Mouse (Mus musculus): ENCODE results near the gene Rad51. TPM values are rescaled to one million over a fixed set of nuclear protein-coding genes. Genes with fewer than 3 reads are reported as not detected.

Gene Rad51
- polyA plus RNA-seq, 1 experiment: 1.4 TPM

DNA sequence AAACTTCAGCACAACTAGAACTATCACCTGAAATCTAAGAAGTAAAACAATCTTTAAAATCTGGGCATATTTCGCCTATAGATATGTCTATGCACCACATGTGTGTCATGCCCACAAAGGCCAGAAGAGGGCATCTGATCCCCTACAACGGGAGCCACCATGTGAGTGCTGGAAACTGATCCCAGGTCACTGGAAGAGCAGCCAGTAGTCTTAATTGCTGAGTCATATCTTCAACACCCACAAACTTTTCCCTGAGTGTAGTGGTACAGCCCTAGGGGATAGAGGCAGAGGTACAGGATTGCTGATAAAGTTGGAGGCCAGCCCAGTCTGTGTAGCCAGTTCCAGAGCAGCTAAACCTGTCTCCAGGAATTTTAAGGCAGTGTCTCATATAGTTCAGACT lies 32.6 kb downstream of the Rad51 start:
- TF ChIP-seq CTCF (IDR thresholded peaks at IDR 0.05; ENCODE audit: insufficient read depth, low read length) (0 out of 2 replicates have a peak, but pooled peaks have one; percentile 32), POLR2A (IDR thresholded peaks at IDR 0.05; ENCODE audit: borderline replicate concordance, extremely low read depth, low read depth, low read length) (no peak)
- Histone ChIP-seq H3K4me1 (ENCODE audit: control insufficient read depth, insufficient read depth, low read length) (no peaks in the 10 kb centered on the region), H3K4me3 (replicated peaks; ENCODE audit: extremely low read depth, low read depth, low read length) (no peak overlapping the region)
- no peak for DNase-seq
- WGBS: 92% methylated on average over 2 of the region's 2 CpGs

DNA sequence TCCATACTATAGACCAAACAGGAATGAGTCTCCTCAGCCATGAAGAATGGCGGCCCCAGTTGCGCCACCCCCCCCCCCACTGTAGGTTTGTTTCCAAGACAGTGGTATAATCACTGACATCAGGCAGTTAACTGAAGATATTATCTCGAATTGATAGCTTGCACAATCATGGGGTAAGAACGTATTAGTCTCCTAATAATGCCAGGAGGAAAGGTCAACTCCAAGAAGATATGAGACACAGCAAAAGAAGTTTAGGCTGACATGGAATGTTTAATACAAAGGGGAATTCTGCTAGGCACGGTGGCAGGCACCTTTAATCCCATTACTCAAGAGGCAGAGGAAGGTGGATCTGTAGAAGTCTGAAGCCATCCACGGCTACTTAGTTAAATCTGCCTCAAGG lies 33.8 kb downstream of the Rad51 start:
- H3K4me3 ChIP-seq (replicated peaks; ENCODE audit: extremely low read depth, low read depth, low read length): no peak overlapping the region
- no peak for DNase-seq
- no peaks in the 10 kb centered on the region for H3K4me1 ChIP-seq (ENCODE audit: control insufficient read depth, insufficient read depth, low read length)
- 88% methylated on average over 6 of the region's 6 CpGs for WGBS
- no peak for TF ChIP-seq CTCF (IDR thresholded peaks at IDR 0.05; ENCODE audit: insufficient read depth, low read length)
- no peak for TF ChIP-seq POLR2A (IDR thresholded peaks at IDR 0.05; ENCODE audit: borderline replicate concordance, extremely low read depth, low read depth, low read length)

DNA sequence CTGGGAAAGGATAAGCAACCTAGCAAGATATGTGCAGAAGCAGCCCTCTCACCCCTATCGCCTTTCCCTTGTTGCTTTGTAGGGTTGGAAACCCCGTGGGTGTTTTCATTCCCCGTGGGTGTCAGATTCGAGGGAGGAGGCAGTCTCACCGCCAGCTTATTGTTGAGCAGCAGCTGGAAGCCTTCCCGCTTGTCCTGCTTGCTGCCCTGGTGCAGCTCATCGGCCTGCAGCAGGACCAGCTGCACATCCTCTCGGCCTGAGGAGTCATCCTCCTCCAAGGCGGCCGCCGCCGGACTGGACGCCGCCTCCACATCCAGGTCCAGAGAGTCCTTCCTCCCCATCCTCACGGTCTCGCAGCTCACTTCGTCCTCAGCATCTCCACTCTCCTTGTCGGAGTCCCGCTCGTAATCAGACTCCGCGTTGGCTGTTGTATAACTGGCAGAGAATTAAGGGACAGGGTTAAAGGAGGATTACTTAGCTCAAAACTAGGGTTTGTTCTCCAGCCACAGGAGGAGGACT lies 34.6 kb downstream of the Rad51 start:
- no peak for DNase-seq

DNA sequence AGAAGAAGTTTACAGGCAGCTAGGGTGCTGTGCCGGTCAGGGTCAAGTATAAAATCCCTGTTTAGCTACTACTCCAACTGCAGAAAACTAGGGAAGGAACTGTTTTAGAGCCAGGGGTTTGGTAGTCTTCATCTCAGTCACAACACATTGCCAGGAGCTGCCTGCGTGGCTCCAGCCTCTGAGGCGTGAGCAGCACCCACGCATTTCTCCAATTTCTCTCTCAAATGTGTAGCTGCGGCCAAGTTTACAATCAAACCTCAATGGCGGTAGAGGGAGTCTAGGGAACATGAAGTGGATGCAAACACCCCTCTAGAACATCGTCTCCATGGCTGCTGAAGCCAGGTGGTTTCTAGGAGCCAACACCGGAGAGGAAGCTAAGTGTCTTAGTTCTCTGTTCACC lies 35.2 kb downstream of the Rad51 start:
- 87% methylated on average over 8 of the region's 8 CpGs for WGBS
- DNase-seq: no peak
- Histone ChIP-seq H3K4me1 (ENCODE audit: control insufficient read depth, insufficient read depth, low read length) (no peaks in the 10 kb centered on the region), H3K4me3 (replicated peaks; ENCODE audit: extremely low read depth, low read depth, low read length) (no peak overlapping the region)
- TF ChIP-seq POLR2A (IDR thresholded peaks at IDR 0.05; ENCODE audit: borderline replicate concordance, extremely low read depth, low read depth, low read length) (no peak), CTCF (IDR thresholded peaks at IDR 0.05; ENCODE audit: insufficient read depth, low read length) (no peak)

More for the DNA sequence above, 34.6 kb downstream of the Rad51 start:
- WGBS: 81% methylated on average over 22 of the region's 22 CpGs
- Histone ChIP-seq H3K4me1 (ENCODE audit: control insufficient read depth, insufficient read depth, low read length) (no peaks in the 10 kb centered on the region), H3K4me3 (replicated peaks; ENCODE audit: extremely low read depth, low read depth, low read length) (no peak overlapping the region)
- TF ChIP-seq CTCF (IDR thresholded peaks at IDR 0.05; ENCODE audit: insufficient read depth, low read length): no peak
- TF ChIP-seq POLR2A (IDR thresholded peaks at IDR 0.05; ENCODE audit: borderline replicate concordance, extremely low read depth, low read depth, low read length): no peak

DNA sequence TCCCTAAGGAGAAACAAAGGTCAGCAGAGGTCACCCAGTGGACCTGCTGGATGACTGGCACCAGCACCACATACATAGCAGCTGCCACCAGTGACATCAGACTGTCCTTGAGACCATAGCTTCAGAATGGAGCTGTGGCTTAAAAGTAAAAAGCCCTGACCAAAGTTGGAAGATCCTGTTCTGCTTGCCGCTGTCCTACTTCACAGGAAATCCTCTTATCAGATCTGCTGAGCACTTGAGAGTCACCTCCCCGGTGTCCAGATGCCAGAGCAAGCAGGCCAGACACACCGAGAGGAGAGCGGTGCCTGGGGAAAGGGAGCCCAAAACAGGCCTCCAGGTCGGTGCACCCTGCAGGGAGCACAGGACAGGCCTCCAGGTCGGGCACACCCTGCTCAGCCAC lies 39.7 kb downstream of the Rad51 start:
- WGBS: 52% methylated on average over 6 of the region's 6 CpGs
- no peak overlapping the region for H3K4me3 ChIP-seq (replicated peaks; ENCODE audit: extremely low read depth, low read depth, low read length)
- no peak for TF ChIP-seq POLR2A (IDR thresholded peaks at IDR 0.05; ENCODE audit: borderline replicate concordance, extremely low read depth, low read depth, low read length)
- TF ChIP-seq CTCF (IDR thresholded peaks at IDR 0.05; ENCODE audit: insufficient read depth, low read length): no peak

DNA sequence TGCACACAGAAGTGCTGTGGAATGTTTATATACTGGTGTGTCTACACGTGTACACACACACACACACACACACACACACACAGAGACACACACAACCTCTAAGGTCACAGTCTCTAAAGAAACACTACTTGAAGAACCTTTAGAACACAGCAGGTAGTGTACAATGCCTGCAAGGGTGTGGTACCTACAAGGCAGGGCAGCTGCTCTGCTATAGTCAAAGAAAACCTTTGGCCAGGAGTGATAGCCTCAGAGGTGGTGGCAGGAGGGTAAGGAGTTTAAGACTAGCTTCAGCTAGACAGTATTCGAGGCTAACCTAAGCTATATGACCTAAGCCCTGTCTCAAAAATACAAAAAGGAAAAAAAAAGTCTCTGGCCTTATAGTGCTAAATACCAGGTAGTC lies 42.1 kb downstream of the Rad51 start:
- DNase-seq: no peak
- no peak for TF ChIP-seq POLR2A (IDR thresholded peaks at IDR 0.05; ENCODE audit: borderline replicate concordance, extremely low read depth, low read depth, low read length)
- no peak for TF ChIP-seq CTCF (IDR thresholded peaks at IDR 0.05; ENCODE audit: insufficient read depth, low read length)
- WGBS: 68% methylated on average over 2 of the region's 2 CpGs

More for the DNA sequence above, 39.7 kb downstream of the Rad51 start:
- H3K4me1 ChIP-seq (ENCODE audit: control insufficient read depth, insufficient read depth, low read length): peaks cover 5% of the 10 kb centered on the region; the same call in 1 of the 2 replicates
- no peak for DNase-seq

DNA sequence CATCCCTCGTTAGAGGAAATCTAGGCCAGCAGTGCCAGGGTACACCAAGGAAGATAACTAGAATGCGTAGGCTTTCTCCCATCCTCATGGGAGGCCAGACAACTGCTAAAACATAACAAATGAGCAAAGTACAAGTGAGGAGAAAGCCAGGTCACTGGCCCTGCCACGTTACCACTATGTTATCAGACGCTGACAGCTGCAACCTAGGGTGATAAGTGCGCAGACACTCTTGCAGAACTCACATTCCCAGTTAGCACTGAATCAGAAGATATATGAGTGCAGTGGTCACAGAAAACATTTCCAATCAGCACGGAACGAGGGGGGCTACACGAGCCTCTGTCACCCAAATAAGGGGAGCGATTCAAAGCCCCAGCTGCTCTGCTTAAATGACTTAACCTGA lies 42.8 kb downstream of the Rad51 start:
- no peak for DNase-seq
- Histone ChIP-seq H3K4me3 (replicated peaks; ENCODE audit: extremely low read depth, low read depth, low read length) (no peak overlapping the region), H3K4me1 (ENCODE audit: control insufficient read depth, insufficient read depth, low read length) (peaks cover 7% of the 10 kb centered on the region; the same call in 1 of the 2 replicates)
- 72% methylated on average over 9 of the region's 9 CpGs for WGBS
- no peak for TF ChIP-seq POLR2A (IDR thresholded peaks at IDR 0.05; ENCODE audit: borderline replicate concordance, extremely low read depth, low read depth, low read length)
- no peak for TF ChIP-seq CTCF (IDR thresholded peaks at IDR 0.05; ENCODE audit: insufficient read depth, low read length)

More for the DNA sequence above, 42.1 kb downstream of the Rad51 start:
- H3K4me3 ChIP-seq (replicated peaks; ENCODE audit: extremely low read depth, low read depth, low read length): no peak overlapping the region
- peaks cover 7% of the 10 kb centered on the region; the same call in 1 of the 2 replicates for H3K4me1 ChIP-seq (ENCODE audit: control insufficient read depth, insufficient read depth, low read length)

DNA sequence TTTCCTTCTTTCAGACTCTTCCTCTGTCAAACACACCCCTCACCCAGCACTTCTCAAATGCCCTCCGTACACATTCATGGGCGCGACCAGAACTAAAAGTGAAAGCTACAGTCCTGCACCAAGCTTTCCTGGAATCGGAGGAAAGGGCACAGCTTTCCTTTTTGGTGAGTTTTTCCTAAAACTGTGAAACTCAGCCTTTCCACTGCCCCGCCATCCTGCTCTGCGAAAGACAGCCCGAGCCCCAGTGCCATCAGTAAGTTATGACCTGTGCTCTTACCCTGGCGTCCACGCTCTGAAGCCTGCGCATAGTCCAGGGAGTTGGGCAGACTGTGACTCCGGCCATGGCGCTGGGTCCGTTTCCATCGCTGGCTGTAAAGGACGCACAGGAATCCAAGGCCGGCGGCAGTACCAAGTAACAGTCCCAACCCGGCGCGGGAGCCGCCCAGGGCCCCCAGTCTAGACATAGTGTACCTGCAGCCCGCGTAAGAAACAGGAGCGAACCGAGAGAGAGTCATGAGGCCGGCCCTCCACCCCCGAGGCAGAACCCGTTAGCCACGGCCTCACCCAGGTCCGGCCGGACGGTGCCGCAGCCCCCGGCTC lies 43.6 kb downstream of the Rad51 start:
- Histone ChIP-seq H3K4me1 (ENCODE audit: control insufficient read depth, insufficient read depth, low read length) (peaks cover 7% of the 10 kb centered on the region; the same call in 1 of the 2 replicates), H3K4me3 (replicated peaks; ENCODE audit: extremely low read depth, low read depth, low read length) (peak overlapping the region; percentile 94)
- no peak for DNase-seq
- WGBS: 2% methylated on average over 34 of the region's 34 CpGs
- TF ChIP-seq POLR2A (IDR thresholded peaks at IDR 0.05; ENCODE audit: borderline replicate concordance, extremely low read depth, low read depth, low read length) (no peak), CTCF (IDR thresholded peaks at IDR 0.05; ENCODE audit: insufficient read depth, low read length) (no peak)

DNA sequence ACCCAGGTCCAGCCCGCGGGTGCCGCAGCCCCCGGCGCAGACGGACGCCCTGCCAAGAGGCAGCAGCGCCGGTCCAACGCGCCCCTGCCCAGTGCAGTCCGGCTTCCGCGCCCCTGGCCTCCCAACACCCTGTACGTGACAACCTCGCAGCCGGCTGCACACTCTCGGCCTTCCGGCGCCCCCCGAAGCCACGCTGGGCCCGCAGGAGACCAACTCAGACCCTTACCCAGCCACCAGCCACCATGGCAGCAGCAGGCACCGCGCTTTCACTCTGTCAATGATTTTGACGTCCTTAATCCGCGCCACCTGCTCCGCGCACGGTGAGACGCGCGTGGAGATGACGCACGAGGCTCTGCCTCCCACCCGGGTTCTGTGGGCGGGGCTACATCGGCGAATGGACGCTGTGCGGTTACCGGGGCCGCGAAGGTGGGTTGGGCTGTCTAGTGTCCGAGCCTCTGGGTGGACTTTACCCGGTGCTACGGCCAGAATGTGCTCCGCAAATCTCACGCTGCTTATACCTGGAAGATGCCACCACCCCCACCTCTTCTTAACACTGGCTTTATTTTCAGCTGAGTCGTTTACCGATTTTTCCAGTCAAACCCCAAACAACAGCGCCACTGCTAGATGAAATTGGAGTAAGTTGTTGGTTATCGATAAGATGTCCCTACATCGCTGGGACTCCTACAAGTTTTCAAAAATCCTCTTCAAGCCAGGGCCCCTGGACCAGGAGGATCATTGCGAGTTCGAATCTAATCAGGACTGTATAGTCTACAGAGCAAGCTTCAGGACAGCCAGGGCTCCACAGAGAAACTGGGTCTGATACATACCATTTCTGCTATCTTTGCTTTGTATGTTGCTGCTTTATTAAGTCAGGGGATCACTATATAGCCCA lies 44.3 kb downstream of the Rad51 start, which contains the start of gene Rmdn3:
Rmdn3 (minus strand) TSS at position 354 of the 892 bp plus-strand sequence.
- Histone ChIP-seq H3K4me3 (replicated peaks; ENCODE audit: extremely low read depth, low read depth, low read length) (peak within 1 kb of the TSS; percentile 94), H3K4me1 (ENCODE audit: control insufficient read depth, insufficient read depth, low read length) (peaks cover 8% of the 10 kb centered on the region; the same call in 1 of the 2 replicates)
- 1% methylated on average over 57 of the region's 57 CpGs for WGBS
- peak; percentile 95 for DNase-seq
- TF ChIP-seq POLR2A (IDR thresholded peaks at IDR 0.05; ENCODE audit: borderline replicate concordance, extremely low read depth, low read depth, low read length) (peak; percentile 61; the same call in 1 of the 2 replicates), CTCF (IDR thresholded peaks at IDR 0.05; ENCODE audit: insufficient read depth, low read length) (no peak)
